In genomic region chr2:165644057-165644456, GRCm38 (mm10) we compare ENCODE assay signal across 17 mouse cellular contexts. TPM values are rescaled to one million over a fixed set of nuclear protein-coding genes. Genes with fewer than 3 reads are reported as not detected.
DNase-seq lines count a peak whose midpoint lies in the region; ATAC-seq and TF ChIP-seq lines count a peak whose summit lies in the region.
"Had no signal": no experiment of that assay in that cellular context is flagged by ENCODE, and none has a peak within 500 bp of the region (broad histone marks: within the 10 kb centered on the region; RNA-seq: fewer than 3 reads in every experiment).

No protein-coding gene starts in this region.

- TF ChIP-seq CTCF in cerebellum, adult 2 months (IDR thresholded peaks at IDR 0.05; ENCODE audit: borderline replicate concordance, insufficient read depth, low read depth, low read length): no peak

- no peaks in the 10 kb centered on the region for H3K9me3 ChIP-seq in kidney, embryonic 15.5 days (replicated peaks)
- no peaks in the 10 kb centered on the region for H3K9me3 ChIP-seq in kidney, embryonic 16.5 days (ENCODE audit: low read length)
- no peaks in the 10 kb centered on the region for H3K9me3 ChIP-seq in stomach, embryonic 14.5 days (ENCODE audit: control insufficient read depth, low read depth, low read length)
- H3K9me3 ChIP-seq: embryonic facial prominence, embryonic 12.5 days; forebrain, embryonic 12.5 days; heart, embryonic 15.5 days; midbrain, embryonic 12.5 days had no signal

- H3K27me3 ChIP-seq in kidney, embryonic 15.5 days: no peaks in the 10 kb centered on the region; the same call in 1 of the 2 replicates
- no peaks in the 10 kb centered on the region for H3K27me3 ChIP-seq in kidney, embryonic 16.5 days (ENCODE audit: insufficient read depth, low read length)
- H3K27me3 ChIP-seq in cerebellum, adult 2 months (ENCODE audit: control insufficient read depth, insufficient read depth, low read length): no peaks in the 10 kb centered on the region
- H3K27me3 ChIP-seq in stomach, embryonic 14.5 days (ENCODE audit: control insufficient read depth, insufficient read depth, low read length): no peaks in the 10 kb centered on the region
- H3K27me3 ChIP-seq: embryonic facial prominence, embryonic 12.5 days; forebrain, embryonic 12.5 days; heart, embryonic 15.5 days; midbrain, embryonic 12.5 days; Patski had no signal

- peak; percentile 60 to 72 for DNase-seq in cerebellum, adult 2 months
- DNase-seq in cerebellum, postnatal 25 days: peak; percentile 59 to 69
- DNase-seq in left cerebral cortex, postnatal 4 days: no peak
- DNase-seq in urinary bladder, adult 2 months (ENCODE audit: low spot score): no peak
- DNase-seq: kidney, adult 2 months; right cerebral cortex, adult 18-20 months; thymus, postnatal 4 days had no signal

- H3K9ac ChIP-seq in kidney, embryonic 15.5 days: no peak overlapping the region
- no peak overlapping the region for H3K9ac ChIP-seq in kidney, embryonic 16.5 days (replicated peaks; ENCODE audit: low read length)
- H3K9ac ChIP-seq in stomach, embryonic 14.5 days (replicated peaks; ENCODE audit: low read depth, low read length): no peak overlapping the region
- H3K9ac ChIP-seq: embryonic facial prominence, embryonic 12.5 days; forebrain, embryonic 12.5 days; heart, embryonic 15.5 days; liver, embryonic 14.5 days; midbrain, embryonic 12.5 days had no signal

- TF ChIP-seq POLR2A in cerebellum, adult 2 months (IDR thresholded peaks at IDR 0.05; ENCODE audit: borderline replicate concordance, insufficient read depth, low read length): no peak

- no peak overlapping the region for H3K4me2 ChIP-seq in kidney, embryonic 15.5 days
- no peak overlapping the region for H3K4me2 ChIP-seq in kidney, embryonic 16.5 days (replicated peaks; ENCODE audit: low read depth, low read length)
- H3K4me2 ChIP-seq in stomach, embryonic 14.5 days (replicated peaks; ENCODE audit: low read depth, low read length): no peak overlapping the region
- H3K4me2 ChIP-seq: embryonic facial prominence, embryonic 12.5 days; forebrain, embryonic 12.5 days; heart, embryonic 15.5 days; midbrain, embryonic 12.5 days had no signal

- 0 out of 2 replicates have a peak overlapping the region, but pooled peaks have one; percentile 27 for H3K27ac ChIP-seq in kidney, embryonic 15.5 days
- H3K27ac ChIP-seq in kidney, embryonic 16.5 days (ENCODE audit: low read length): no peak overlapping the region
- H3K27ac ChIP-seq in cerebellum, adult 2 months (ENCODE audit: insufficient read depth, low read length): no peak overlapping the region
- peak overlapping the region; percentile 61; the same call in 1 of the 2 replicates for H3K27ac ChIP-seq in stomach, embryonic 14.5 days (ENCODE audit: low read length)
- H3K27ac ChIP-seq: embryonic facial prominence, embryonic 12.5 days; forebrain, embryonic 12.5 days; heart, embryonic 15.5 days; liver, embryonic 14.5 days; midbrain, embryonic 12.5 days had no signal

- peaks cover 37% of the 10 kb centered on the region for H3K4me1 ChIP-seq in kidney, embryonic 15.5 days
- peaks cover 20% of the 10 kb centered on the region for H3K4me1 ChIP-seq in kidney, embryonic 16.5 days (ENCODE audit: insufficient read depth, low read length)
- H3K4me1 ChIP-seq in cerebellum, adult 2 months (ENCODE audit: control insufficient read depth, insufficient read depth, low read length): peaks cover 30% of the 10 kb centered on the region
- H3K4me1 ChIP-seq in stomach, embryonic 14.5 days (ENCODE audit: control insufficient read depth, insufficient read depth, low read length): peaks cover 16% of the 10 kb centered on the region; the same call in 1 of the 2 replicates

- intact Hi-C loops in left cerebral cortex, postnatal 4 days (cut with DNase I): no loop called here

- WGBS in kidney, embryonic 15.5 days: 60% methylated on average over 9 of the region's 9 CpGs
- 59% methylated on average over 9 of the region's 9 CpGs for WGBS in kidney, embryonic 16.5 days
- 45% methylated on average over 9 of the region's 9 CpGs for WGBS in cerebellum, adult 2 months
- 53% methylated on average over 9 of the region's 9 CpGs for WGBS in stomach, embryonic 14.5 days

- H3K4me3 ChIP-seq in kidney, embryonic 15.5 days (replicated peaks): no peak overlapping the region
- H3K4me3 ChIP-seq in kidney, embryonic 16.5 days (ENCODE audit: low read length): no peak overlapping the region
- no peak overlapping the region for H3K4me3 ChIP-seq in cerebellum, adult 2 months (replicated peaks; ENCODE audit: insufficient read depth, low read depth, low read length)
- no peak overlapping the region for H3K4me3 ChIP-seq in stomach, embryonic 14.5 days (ENCODE audit: low read depth, low read length)
- H3K4me3 ChIP-seq: embryonic facial prominence, embryonic 12.5 days; forebrain, embryonic 12.5 days; heart, embryonic 15.5 days; midbrain, embryonic 12.5 days had no signal

- ATAC-seq in kidney, embryonic 15.5 days (replicated peaks; ENCODE audit: low FRiP score): no peak; the same call in 1 of the 2 replicates
- no peak for ATAC-seq in kidney, embryonic 16.5 days (ENCODE audit: low FRiP score, low TSS enrichment)
- peak; percentile 33; the same call in 1 of the 2 replicates for ATAC-seq in stomach, embryonic 14.5 days (ENCODE audit: insufficient number of reproducible peaks, insufficient read depth, low FRiP score, low read depth)
- ATAC-seq: hindbrain, embryonic 16.5 days; Patski had no signal

- no peaks in the 10 kb centered on the region for H3K36me3 ChIP-seq in kidney, embryonic 15.5 days
- H3K36me3 ChIP-seq in kidney, embryonic 16.5 days (ENCODE audit: insufficient read depth, low read length): no peaks in the 10 kb centered on the region
- H3K36me3 ChIP-seq in stomach, embryonic 14.5 days (ENCODE audit: control insufficient read depth, insufficient read depth, low read length): no peaks in the 10 kb centered on the region
- H3K36me3 ChIP-seq: embryonic facial prominence, embryonic 12.5 days; forebrain, embryonic 12.5 days; heart, embryonic 15.5 days; midbrain, embryonic 12.5 days had no signal

RNA-seq across cellular contexts. Expression of gene Eya2, which starts 49.2 kb away (rescaled TPM):
- polyA plus RNA-seq in kidney, embryonic 15.5 days (2015; fragmentation: Nextera tagmentation; extraction: Ambion mirVana): 6.6 and 6.9 TPM in 2 replicates
- 6.8 and 7.5 TPM in 2 replicates for polyA plus RNA-seq in kidney, embryonic 16.5 days (2015; fragmentation: Nextera tagmentation; extraction: Ambion mirVana)
- 9.9 and 10.9 TPM in 2 replicates for polyA plus RNA-seq in cerebellum, adult 2 months (2012; rRNA removed)
- polyA plus RNA-seq in stomach, embryonic 14.5 days (2014; fragmentation: Nextera tagmentation; extraction: Ambion mirVana): 13.2 and 15.4 TPM in 2 replicates
- 1 to 10 TPM; 7.0 to 7.8 TPM for total RNA-seq in left cerebral cortex, postnatal 4 days (2021)
- polyA plus RNA-seq in urinary bladder, adult 2 months (2012; rRNA removed): 12.4 and 14.9 TPM in 2 replicates

Comparison
In these comparisons a context has a peak if more than half of its experiments do, and no peak if none do; other contexts are left out.
1. H3K27ac ChIP-seq: peak in kidney, embryonic 15.5 days (single experiment) and stomach, embryonic 14.5 days (single experiment); none in kidney, embryonic 16.5 days (single experiment) and cerebellum, adult 2 months (single experiment).
2. DNase-seq: peak in cerebellum, adult 2 months (2 of 2) and cerebellum, postnatal 25 days (2 of 2); none in left cerebral cortex, postnatal 4 days (single experiment) and urinary bladder, adult 2 months (single experiment).